Mouse (Mus musculus) ES-E14 (cell line): ENCODE results near the gene Zdhhc22. TPM values are rescaled to one million over a fixed set of nuclear protein-coding genes. Genes with fewer than 3 reads are reported as not detected.

Experiments
- DNase-seq: peaks from one replicate; pipeline ENCODE4 v3.0.0-alpha.2; 2013; ENCODE audit warnings: low read depth, low spot score
- H3K27ac ChIP-seq: 2 replicates; pipeline ENCODE4 v1.5.1; 2012; ENCODE audit warnings: low read depth, mild to moderate bottlenecking, low read length, moderate library complexity, mixed read lengths; ENCODE audit not compliant: poor library complexity, insufficient read depth, severe bottlenecking
- H3K36me3 ChIP-seq: 2 replicates; pipeline ENCODE4 v1.6.1; 2012; ENCODE audit warnings: mild to moderate bottlenecking, low read length, moderate library complexity, mixed read lengths; ENCODE audit not compliant: control insufficient read depth, poor library complexity, insufficient read depth, severe bottlenecking
- H3K4me1 ChIP-seq, 2 experiments: fragments of 150-350 bp in 1 of 2; sonication (generic) in 1 of 2; 2 replicates each; pipeline ENCODE4 v1.6.1; 2012; ENCODE audit warnings: low read length in 2 of 2, mild to moderate bottlenecking in 1 of 2, mixed read lengths in 1 of 2; ENCODE audit not compliant: control insufficient read depth in 2 of 2, insufficient read depth in 2 of 2, poor library complexity in 1 of 2
- H3K4me3 ChIP-seq, 2 experiments: fragments of 150-350 bp in 1 of 2; sonication (generic) in 1 of 2; 2 replicates each; pipeline ENCODE4 v1.5.1; 2012; ENCODE audit warnings: low read length in 2 of 2, low read depth in 1 of 2, mild to moderate bottlenecking in 1 of 2, mixed read lengths in 1 of 2; ENCODE audit not compliant: insufficient read depth in 1 of 2, poor library complexity in 1 of 2, severe bottlenecking in 1 of 2
- H3K9ac ChIP-seq: 2 replicates; pipeline ENCODE4 v1.6.1; 2012; ENCODE audit warnings: low read depth, mild to moderate bottlenecking, low read length, mixed read lengths; ENCODE audit not compliant: poor library complexity, insufficient read depth, severe bottlenecking
- H3K9me3 ChIP-seq: fragments of 150-350 bp; sonication (generic); 2 replicates; pipeline ENCODE4 v1.6.1; 2012; ENCODE audit warnings: low read depth, mild to moderate bottlenecking, low read length; ENCODE audit not compliant: control insufficient read depth, insufficient read depth
- CHD2 ChIP-seq: IDR thresholded peaks from 2 replicates; pipeline ENCODE4 v1.6.1; 2014; ENCODE audit warnings: mild to moderate bottlenecking, low read depth, low read length, inconsistent platforms
- HCFC1 ChIP-seq: IDR thresholded peaks from 2 replicates; pipeline ENCODE4 v1.6.1; 2012; ENCODE audit warnings: low read length, inconsistent platforms, borderline replicate concordance; ENCODE audit not compliant: insufficient read depth
- MAFK ChIP-seq: IDR thresholded peaks from 2 replicates; pipeline ENCODE4 v1.6.1; 2014; ENCODE audit warnings: mild to moderate bottlenecking, low read depth, low read length, inconsistent platforms; ENCODE audit not compliant: insufficient read depth
- ZC3H11A ChIP-seq: IDR thresholded peaks from 2 replicates; pipeline ENCODE4 v1.6.1; 2012; ENCODE audit warnings: low read depth, mild to moderate bottlenecking, inconsistent platforms, low read length, borderline replicate concordance
- ZNF384 ChIP-seq: IDR thresholded peaks from 2 replicates; pipeline ENCODE4 v1.6.1; 2012; ENCODE audit warnings: low read depth, low read length, inconsistent platforms
- in situ Hi-C, 2 experiments: fragments of 600-800 bp; cut with MboI; formaldehyde crosslinking; loops; one replicate each; pipeline ENCODE4 v1.15.1; 2025; ENCODE audit warnings: low sequenced_read_pairs in 2 of 2, inconsistent platforms in 1 of 2; ENCODE audit not compliant: unreplicated experiment in 2 of 2
- total RNA-seq: library from RNA; depleted of rRNA; stranded (reverse); fragments of 300-350 nt; gene quantifications from 2 replicates; pipeline ENCODE4 v1.2.3, GENCODE M21; 2012

The Zdhhc22 gene
- total RNA-seq, 1 experiment, result not detected

- Histone ChIP-seq H3K4me3 (no peak overlapping the region), H3K27ac (no peak overlapping the region), H3K36me3 (peaks cover 9% of the 10 kb centered on the region), H3K9ac (no peak overlapping the region), H3K4me1 (peaks cover 0 to 7% of the 10 kb centered on the region in 2 experiments; a peak in 1 of 4 replicates), H3K9me3 (no peaks in the 10 kb centered on the region)
- in situ Hi-C loops, result no loop called here
- no peak for TF ChIP-seq HCFC1
- no peak for TF ChIP-seq MAFK
- TF ChIP-seq CHD2, result no peak
- TF ChIP-seq ZC3H11A, result no peak
- TF ChIP-seq ZNF384, result no peak
- DNase-seq, result no peak
Observed at GRCm38 (mm10) chr12:86950161-86950960, 39.9 kb downstream of the Zdhhc22 start.

- H3K27ac ChIP-seq, result no peak overlapping the region
- H3K4me1 ChIP-seq, result peaks cover 0 to 7% of the 10 kb centered on the region in 2 experiments; a peak in 1 of 4 replicates
- H3K4me3 ChIP-seq, result no peak overlapping the region
Observed at GRCm38 (mm10) chr12:86949501-86949900, 40.7 kb downstream of the Zdhhc22 start.

GRCm38 (mm10) chr12:86948627-86949026 is 41.6 kb downstream of the Zdhhc22 start:
- Histone ChIP-seq H3K27ac (no peak overlapping the region), H3K36me3 (peaks cover 4% of the 10 kb centered on the region), H3K9ac (no peak overlapping the region), H3K4me3 (no peak overlapping the region), H3K9me3 (no peaks in the 10 kb centered on the region), H3K4me1 (peaks cover under 1 to 7% of the 10 kb centered on the region in 2 experiments; a peak in 2 of 4 replicates)
- DNase-seq, result no peak
- in situ Hi-C loops, result no loop called here
- TF ChIP-seq ZC3H11A (no peak), ZNF384 (no peak), CHD2 (no peak), HCFC1 (no peak), MAFK (no peak)

More at GRCm38 (mm10) chr12:86949501-86949900, 40.7 kb downstream of the Zdhhc22 start:
- peaks cover 7% of the 10 kb centered on the region for H3K36me3 ChIP-seq
- no peak overlapping the region for H3K9ac ChIP-seq
- no peak for DNase-seq
- in situ Hi-C loops, result no loop called here
- no peaks in the 10 kb centered on the region for H3K9me3 ChIP-seq
- TF ChIP-seq HCFC1 (no peak), CHD2 (no peak), MAFK (no peak), ZC3H11A (no peak), ZNF384 (no peak)

GRCm38 (mm10) chr12:86947681-86948401 is 42.4 kb downstream of the Zdhhc22 start:
- no peak for DNase-seq
- peaks cover 2 to 11% of the 10 kb centered on the region in 2 experiments; a peak in 3 of 4 replicates for H3K4me1 ChIP-seq
- H3K9ac ChIP-seq, result peak overlapping the region; percentile 89
- no peaks in the 10 kb centered on the region for H3K9me3 ChIP-seq
- TF ChIP-seq CHD2 (no peak), ZNF384 (no peak), MAFK (no peak), HCFC1 (no peak), ZC3H11A (no peak)
- peak overlapping the region; percentile 66 for H3K27ac ChIP-seq
- in situ Hi-C loops, result no loop called here
- peaks cover 4% of the 10 kb centered on the region for H3K36me3 ChIP-seq
- H3K4me3 ChIP-seq, result peak overlapping the region; percentile 87 to 88
